Mouse (Mus musculus) C2C12 (cell line): ENCODE measurements at regions not wholly inside any gene's neighbourhood (a gene's known extent, or its start where the extent isn't known, plus 50 kb on each side); places are given as distances from the start of the nearest gene placed in this dataset.

Experiments used
- CTCF ChIP-seq: IDR thresholded peaks from one replicate; pipeline ENCODE4 v1.5.1; 2011; ENCODE audit not compliant: control insufficient read depth, insufficient read depth, insufficient read length
- MYOG ChIP-seq: IDR thresholded peaks from one replicate; pipeline ENCODE4 v1.6.1; 2011; ENCODE audit not compliant: control insufficient read depth, insufficient read length; ENCODE audit errors: extremely low read depth
- USF1 ChIP-seq: IDR thresholded peaks from one replicate; pipeline ENCODE4 v1.6.1; 2011; ENCODE audit warnings: low read depth, mild to moderate bottlenecking, control low read depth, moderate library complexity

- TF ChIP-seq CTCF: no peak
- no peak for TF ChIP-seq MYOG
- TF ChIP-seq USF1: no peak
These were observed 138.9 kb upstream of the Flrt2 start for GRCm38 (mm10) chr12:95553129-95553528.
